Mouse (Mus musculus) layer of hippocampus, adult 8-10 months (tissue): ENCODE measurements at regions not wholly inside any gene's neighbourhood (a gene's known extent, or its start where the extent isn't known, plus 50 kb on each side); places are given as distances from the start of the nearest gene placed in this dataset.
"Not testable (repeated sequence)": the region's sequence is repeated elsewhere in the genome, so short reads cannot be mapped to it uniquely, and the experiment has no call there.

Experiments used
- DNase-seq, 2 experiments: peaks; one replicate each; pipeline ENCODE4 v3.0.0; 2022; ENCODE audit warnings: low spot score in 2 of 2

DNA sequence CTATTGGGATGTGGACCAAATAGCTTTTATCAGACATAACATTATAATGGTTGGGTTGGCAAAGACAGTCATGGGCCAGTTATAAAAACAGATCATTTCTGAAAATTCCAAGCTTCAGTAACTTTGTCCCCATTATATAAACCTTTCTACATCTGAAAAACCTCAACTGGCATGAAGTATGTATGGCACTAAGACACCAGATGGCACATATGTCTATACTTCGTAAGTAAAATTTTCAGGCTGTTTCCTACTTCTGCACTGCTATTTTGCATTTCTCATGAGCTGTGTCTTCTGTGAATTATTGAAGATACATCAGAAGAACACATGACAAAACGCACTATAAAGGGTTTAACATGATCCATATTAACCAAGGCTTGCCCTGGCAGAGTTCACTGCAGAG is 428.1 kb downstream of the Pom121l12 start:
- DNase-seq, result no peak

GRCm38 (mm10) chr11:15042168-15042567 is 443.1 kb downstream of the Pom121l12 start:
- DNase-seq, result no peak

DNA sequence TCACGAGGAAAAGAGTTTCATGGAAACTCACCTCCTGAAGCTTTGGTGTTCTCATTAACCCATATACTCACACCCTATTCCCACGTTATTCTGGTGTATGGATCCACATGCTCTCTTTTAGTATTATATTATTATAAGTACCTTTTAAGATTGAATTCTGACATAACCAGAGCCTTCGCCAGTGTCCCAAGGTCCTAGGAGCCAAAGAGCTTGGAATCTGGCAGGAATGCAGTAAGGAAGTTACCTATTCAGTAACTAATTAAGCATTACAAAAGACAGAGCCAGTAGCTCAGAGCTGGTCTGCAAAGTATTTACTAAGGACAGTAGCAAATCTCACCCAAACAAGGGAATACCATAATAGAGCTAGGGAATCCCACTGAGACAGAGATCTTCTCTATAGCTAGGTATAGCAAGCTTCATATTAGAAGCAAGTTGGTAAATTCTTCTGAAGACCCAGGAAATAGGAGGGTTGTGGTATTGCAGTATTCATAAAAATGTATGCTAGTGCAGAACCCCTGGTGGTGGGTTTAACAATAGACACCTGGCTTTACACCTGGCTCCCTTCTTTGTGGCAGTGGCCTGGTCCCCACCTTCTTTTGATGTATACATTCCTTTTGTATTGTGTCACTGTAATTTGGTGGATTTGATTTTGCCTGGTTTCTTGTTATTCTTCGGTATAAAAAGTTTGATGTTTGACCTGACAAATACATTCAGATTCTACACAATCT is 490.0 kb downstream of the Pom121l12 start:
- DNase-seq, result not testable (repeated sequence)

DNA sequence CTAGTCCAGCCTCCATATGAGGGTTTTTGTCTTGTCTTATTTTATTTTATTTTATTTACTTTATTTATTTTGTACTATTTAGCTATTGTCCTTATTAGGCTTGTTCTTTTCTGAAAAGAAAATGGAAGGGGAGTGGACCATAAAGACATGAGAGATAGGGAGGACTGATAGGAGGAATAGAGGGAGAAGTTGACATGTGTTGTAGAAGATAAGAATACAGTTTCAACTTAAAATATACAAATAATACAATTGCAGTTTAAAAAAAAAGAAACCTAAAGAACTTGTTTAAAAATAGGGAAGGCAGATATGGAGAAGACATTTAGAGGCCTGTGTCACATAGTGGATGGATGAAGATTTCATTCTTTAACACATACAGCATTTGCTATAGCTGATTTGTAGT is 497.8 kb downstream of the Pom121l12 start:
- no peak for DNase-seq

DNA sequence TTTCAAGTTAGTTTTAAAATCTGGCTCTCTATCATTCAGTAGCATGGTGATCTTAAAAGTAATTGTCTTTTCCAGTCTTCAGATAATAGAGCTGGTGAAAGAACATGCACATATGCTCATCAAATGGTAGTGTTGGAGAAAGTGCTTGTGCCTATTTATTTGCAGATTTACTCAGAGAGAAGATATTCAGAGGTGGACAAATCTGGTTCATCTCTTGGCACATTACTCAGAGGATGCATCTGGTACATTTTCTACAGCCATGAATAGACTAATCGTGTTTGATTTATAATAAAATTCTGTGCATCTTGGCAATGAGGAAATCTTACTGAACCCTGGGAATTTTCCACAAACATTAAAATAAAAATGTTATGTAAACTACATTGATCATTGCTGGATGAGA is 509.0 kb downstream of the Pom121l12 start:
- DNase-seq, result peak; percentile 7 to 19

DNA sequence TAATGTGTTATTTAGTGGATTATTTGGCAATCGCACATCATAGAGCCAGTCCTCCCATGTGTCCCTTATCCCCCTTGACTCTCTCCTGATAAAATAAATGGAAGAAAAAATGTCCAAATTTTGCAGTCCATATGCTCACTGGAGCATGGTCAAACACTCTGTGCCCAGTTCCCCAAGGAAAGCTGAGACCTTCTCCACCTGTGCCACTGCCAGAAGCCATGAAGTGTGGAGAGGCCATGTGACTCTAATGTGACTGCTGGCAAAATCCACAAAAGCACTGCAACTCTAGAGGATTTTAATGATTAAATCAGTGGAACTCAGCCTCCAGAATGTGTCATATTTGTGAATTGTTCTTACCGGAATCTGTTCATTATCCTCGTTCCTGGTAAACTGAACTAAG is 514.5 kb downstream of the Pom121l12 start:
- no peak for DNase-seq

DNA sequence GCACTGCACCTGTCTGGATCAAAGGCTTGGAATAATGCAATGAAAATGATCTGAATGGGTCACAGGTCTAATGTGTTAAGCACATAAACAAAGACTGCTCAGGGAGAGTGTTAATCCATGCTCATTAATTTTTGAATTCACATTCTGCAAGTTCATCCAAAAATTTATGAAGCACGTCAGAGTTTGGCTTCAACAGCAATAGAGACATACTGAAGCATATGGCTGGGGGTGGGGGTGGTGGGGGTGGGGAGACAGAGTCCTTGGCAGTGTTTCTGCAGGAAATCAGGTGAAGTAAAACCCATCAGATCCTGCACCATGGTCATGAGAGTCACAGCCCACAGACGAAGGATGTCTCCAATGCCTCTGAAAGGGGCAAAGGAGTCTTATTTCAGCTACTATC is 526.7 kb downstream of the Pom121l12 start:
- DNase-seq, result no peak
